Mouse (Mus musculus) ES-E14 (cell line): ENCODE data around the gene Acoxl.

Source experiments
- CHD2 ChIP-seq: IDR thresholded peaks from 2 replicates; pipeline ENCODE4 v1.6.1; 2014; ENCODE audit warnings: mild to moderate bottlenecking, low read depth, low read length, inconsistent platforms
- HCFC1 ChIP-seq: IDR thresholded peaks from 2 replicates; pipeline ENCODE4 v1.6.1; 2012; ENCODE audit warnings: low read length, inconsistent platforms, borderline replicate concordance; ENCODE audit not compliant: insufficient read depth
- MAFK ChIP-seq: IDR thresholded peaks from 2 replicates; pipeline ENCODE4 v1.6.1; 2014; ENCODE audit warnings: mild to moderate bottlenecking, low read depth, low read length, inconsistent platforms; ENCODE audit not compliant: insufficient read depth
- ZC3H11A ChIP-seq: IDR thresholded peaks from 2 replicates; pipeline ENCODE4 v1.6.1; 2012; ENCODE audit warnings: low read depth, mild to moderate bottlenecking, inconsistent platforms, low read length, borderline replicate concordance
- ZNF384 ChIP-seq: IDR thresholded peaks from 2 replicates; pipeline ENCODE4 v1.6.1; 2012; ENCODE audit warnings: low read depth, low read length, inconsistent platforms

DNA sequence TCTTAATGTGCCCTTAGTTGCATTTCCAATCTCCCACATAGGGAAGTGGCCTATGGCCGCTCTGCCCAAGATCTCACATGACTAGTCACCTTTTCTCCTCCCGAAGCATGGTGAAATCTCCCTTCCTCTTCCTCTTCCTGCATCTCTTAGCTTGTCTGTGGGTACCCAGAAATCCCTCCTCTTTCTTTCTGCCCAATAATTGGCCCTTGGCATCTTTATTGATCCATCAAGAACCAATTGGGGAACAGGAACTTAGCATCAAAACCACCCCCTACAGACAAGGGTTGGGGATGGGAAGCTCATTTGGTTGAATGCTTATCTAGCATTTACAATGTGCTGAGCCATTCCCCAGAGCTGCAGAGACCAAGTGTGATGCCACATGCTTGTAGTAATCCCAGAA, 226.9 kb downstream of the Acoxl start:
- TF ChIP-seq HCFC1 (no peak), ZC3H11A (no peak), ZNF384 (no peak), MAFK (no peak), CHD2 (no peak)
